Mouse (Mus musculus): ENCODE results near the gene Reln. TPM values are rescaled to one million over a fixed set of nuclear protein-coding genes. Genes with fewer than 3 reads are reported as not detected.

Gene Reln
- polyA plus RNA-seq, 1 experiment: 1.1 TPM

- no peaks in the 10 kb centered on the region for H3K4me1 ChIP-seq (ENCODE audit: control insufficient read depth, insufficient read depth, insufficient read length, low read length)
- H3K27ac ChIP-seq (replicated peaks; ENCODE audit: low read depth, low read length): no peak overlapping the region
- H3K4me3 ChIP-seq (ENCODE audit: insufficient read depth, low read depth, low read length): no peak overlapping the region
Measured at GRCm38 (mm10) chr5:21986311-21986710, 358.2 kb downstream of the Reln start.

- H3K4me1 ChIP-seq (ENCODE audit: control insufficient read depth, insufficient read depth, insufficient read length, low read length): no peaks in the 10 kb centered on the region
- H3K4me3 ChIP-seq (ENCODE audit: insufficient read depth, low read depth, low read length): no peak overlapping the region
- no peak overlapping the region for H3K27ac ChIP-seq (replicated peaks; ENCODE audit: low read depth, low read length)
Measured at GRCm38 (mm10) chr5:21983021-21983667, 361.4 kb downstream of the Reln start.

GRCm38 (mm10) chr5:21981216-21981615 lies 363.3 kb downstream of the Reln start:
- no peak overlapping the region for H3K4me3 ChIP-seq (ENCODE audit: insufficient read depth, low read depth, low read length)
- no peaks in the 10 kb centered on the region for H3K4me1 ChIP-seq (ENCODE audit: control insufficient read depth, insufficient read depth, insufficient read length, low read length)
- no peak overlapping the region for H3K27ac ChIP-seq (replicated peaks; ENCODE audit: low read depth, low read length)

- Histone ChIP-seq H3K27ac (replicated peaks; ENCODE audit: low read depth, low read length) (no peak overlapping the region), H3K4me3 (ENCODE audit: insufficient read depth, low read depth, low read length) (no peak overlapping the region)
Measured at GRCm38 (mm10) chr5:21980544-21980943, 364.0 kb downstream of the Reln start.

GRCm38 (mm10) chr5:21973266-21974010 lies 371.1 kb downstream of the Reln start:
- H3K4me3 ChIP-seq (ENCODE audit: insufficient read depth, low read depth, low read length): no peak overlapping the region
- H3K27ac ChIP-seq (replicated peaks; ENCODE audit: low read depth, low read length): no peak overlapping the region
- H3K4me1 ChIP-seq (ENCODE audit: control insufficient read depth, insufficient read depth, insufficient read length, low read length): no peaks in the 10 kb centered on the region

More at GRCm38 (mm10) chr5:21980544-21980943, 364.0 kb downstream of the Reln start:
- H3K4me1 ChIP-seq (ENCODE audit: control insufficient read depth, insufficient read depth, insufficient read length, low read length): no peaks in the 10 kb centered on the region

GRCm38 (mm10) chr5:21961796-21962195 lies 382.7 kb downstream of the Reln start:
- Histone ChIP-seq H3K4me3 (ENCODE audit: insufficient read depth, low read depth, low read length) (no peak overlapping the region), H3K4me1 (ENCODE audit: control insufficient read depth, insufficient read depth, insufficient read length, low read length) (no peaks in the 10 kb centered on the region), H3K27ac (replicated peaks; ENCODE audit: low read depth, low read length) (no peak overlapping the region)

GRCm38 (mm10) chr5:21960151-21960550 lies 384.4 kb downstream of the Reln start:
- H3K4me1 ChIP-seq (ENCODE audit: control insufficient read depth, insufficient read depth, insufficient read length, low read length): no peaks in the 10 kb centered on the region
- no peak overlapping the region for H3K27ac ChIP-seq (replicated peaks; ENCODE audit: low read depth, low read length)
- no peak overlapping the region for H3K4me3 ChIP-seq (ENCODE audit: insufficient read depth, low read depth, low read length)

GRCm38 (mm10) chr5:21957586-21957985 lies 386.9 kb downstream of the Reln start:
- Histone ChIP-seq H3K4me3 (ENCODE audit: insufficient read depth, low read depth, low read length) (no peak overlapping the region), H3K4me1 (ENCODE audit: control insufficient read depth, insufficient read depth, insufficient read length, low read length) (no peaks in the 10 kb centered on the region), H3K27ac (replicated peaks; ENCODE audit: low read depth, low read length) (no peak overlapping the region)

- Histone ChIP-seq H3K27ac (replicated peaks; ENCODE audit: low read depth, low read length) (no peak overlapping the region), H3K4me1 (ENCODE audit: control insufficient read depth, insufficient read depth, insufficient read length, low read length) (no peaks in the 10 kb centered on the region), H3K4me3 (ENCODE audit: insufficient read depth, low read depth, low read length) (no peak overlapping the region)
Measured at GRCm38 (mm10) chr5:21957061-21957460, 387.4 kb downstream of the Reln start.

GRCm38 (mm10) chr5:21949507-21949897 lies 395.0 kb downstream of the Reln start:
- H3K27ac ChIP-seq (replicated peaks; ENCODE audit: low read depth, low read length): no peak overlapping the region
- H3K4me3 ChIP-seq (ENCODE audit: insufficient read depth, low read depth, low read length): no peak overlapping the region
- no peaks in the 10 kb centered on the region for H3K4me1 ChIP-seq (ENCODE audit: control insufficient read depth, insufficient read depth, insufficient read length, low read length)

GRCm38 (mm10) chr5:21948736-21949506 lies 395.6 kb downstream of the Reln start:
- no peak overlapping the region for H3K4me3 ChIP-seq (ENCODE audit: insufficient read depth, low read depth, low read length)
- no peaks in the 10 kb centered on the region for H3K4me1 ChIP-seq (ENCODE audit: control insufficient read depth, insufficient read depth, insufficient read length, low read length)
- H3K27ac ChIP-seq (replicated peaks; ENCODE audit: low read depth, low read length): no peak overlapping the region

- Histone ChIP-seq H3K4me1 (ENCODE audit: control insufficient read depth, insufficient read depth, insufficient read length, low read length) (no peaks in the 10 kb centered on the region), H3K4me3 (ENCODE audit: insufficient read depth, low read depth, low read length) (no peak overlapping the region), H3K27ac (replicated peaks; ENCODE audit: low read depth, low read length) (no peak overlapping the region)
Measured at GRCm38 (mm10) chr5:21947610-21948381, 396.7 kb downstream of the Reln start.

- Histone ChIP-seq H3K4me1 (ENCODE audit: control insufficient read depth, insufficient read depth, insufficient read length, low read length) (no peaks in the 10 kb centered on the region), H3K4me3 (ENCODE audit: insufficient read depth, low read depth, low read length) (no peak overlapping the region), H3K27ac (replicated peaks; ENCODE audit: low read depth, low read length) (no peak overlapping the region)
Measured at GRCm38 (mm10) chr5:21944579-21944978, 399.9 kb downstream of the Reln start.

- H3K4me1 ChIP-seq (ENCODE audit: control insufficient read depth, insufficient read depth, insufficient read length, low read length): no peaks in the 10 kb centered on the region
- H3K4me3 ChIP-seq (ENCODE audit: insufficient read depth, low read depth, low read length): no peak overlapping the region
- no peak overlapping the region for H3K27ac ChIP-seq (replicated peaks; ENCODE audit: low read depth, low read length)
Measured at GRCm38 (mm10) chr5:21939405-21939804, 405.1 kb downstream of the Reln start.

GRCm38 (mm10) chr5:21938138-21938537 lies 406.4 kb downstream of the Reln start:
- Histone ChIP-seq H3K4me3 (ENCODE audit: insufficient read depth, low read depth, low read length) (no peak overlapping the region), H3K27ac (replicated peaks; ENCODE audit: low read depth, low read length) (no peak overlapping the region), H3K4me1 (ENCODE audit: control insufficient read depth, insufficient read depth, insufficient read length, low read length) (no peaks in the 10 kb centered on the region)
